Mouse (Mus musculus): ENCODE measurements at regions not wholly inside any gene's neighbourhood (a gene's known extent, or its start where the extent isn't known, plus 50 kb on each side); places are given as distances from the start of the nearest gene placed in this dataset.

- no peak for DNase-seq (ENCODE audit: low spot score)
Observed at GRCm38 (mm10) chr6:99895558-99895957, 169.4 kb upstream of the Prok2 start.

- DNase-seq (ENCODE audit: low spot score) = no peak
Observed at GRCm38 (mm10) chr6:99893936-99894335, 167.7 kb upstream of the Prok2 start.

- no peak for DNase-seq (ENCODE audit: low spot score)
Observed at GRCm38 (mm10) chr6:99892204-99892603, 166.0 kb upstream of the Prok2 start.

- DNase-seq (ENCODE audit: low spot score) = no peak
Observed at GRCm38 (mm10) chr6:99891790-99892189, 165.6 kb upstream of the Prok2 start.

- DNase-seq (ENCODE audit: low spot score) = no peak
Observed at GRCm38 (mm10) chr6:99890805-99891204, 164.6 kb upstream of the Prok2 start.

GRCm38 (mm10) chr6:99889055-99889454, 162.9 kb upstream of the Prok2 start:
- no peak for DNase-seq (ENCODE audit: low spot score)

- no peak for DNase-seq (ENCODE audit: low spot score)
Observed at GRCm38 (mm10) chr6:99887904-99888303, 161.7 kb upstream of the Prok2 start.

DNA sequence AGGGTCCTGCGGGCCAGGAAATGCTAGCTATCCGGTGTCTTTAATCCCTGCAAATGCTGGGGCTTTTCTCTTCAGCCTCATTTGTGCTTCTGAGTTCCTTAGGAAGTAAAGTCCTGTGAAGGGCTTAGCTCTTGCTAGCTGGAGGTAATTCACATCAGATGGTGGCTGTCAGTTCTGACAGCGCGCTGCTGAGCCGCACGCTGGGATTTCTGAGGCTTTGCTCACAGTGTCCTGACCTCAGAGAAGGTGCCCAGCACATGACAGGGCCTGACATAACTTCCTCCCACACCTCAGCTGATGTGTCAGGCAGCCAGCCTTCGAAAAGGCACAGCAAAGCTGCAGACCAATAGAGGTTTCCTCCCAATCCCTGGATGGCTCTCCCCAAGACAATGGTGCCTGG, 158.6 kb upstream of the Prok2 start:
- DNase-seq (ENCODE audit: low spot score) = no peak

DNA sequence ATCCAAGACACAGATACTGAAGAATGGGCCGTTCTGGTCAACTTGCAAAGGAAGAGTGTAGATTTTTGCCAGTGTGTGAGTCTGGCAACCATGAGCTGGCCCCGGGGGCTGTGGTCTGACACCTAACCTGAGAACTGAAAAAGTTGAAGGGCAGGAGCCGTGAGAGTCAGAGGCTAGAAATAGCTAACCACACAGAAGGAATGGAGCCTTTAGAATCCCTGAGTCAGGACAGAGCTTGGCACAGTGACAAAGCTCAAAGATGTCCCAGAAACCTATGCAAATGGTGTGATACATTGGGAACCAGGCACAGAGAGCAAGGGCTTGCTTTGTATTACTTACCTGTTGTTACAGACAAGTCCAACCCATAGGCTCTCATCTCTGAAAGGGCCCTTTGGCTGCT, 157.9 kb upstream of the Prok2 start:
- no peak for DNase-seq (ENCODE audit: low spot score)

- DNase-seq (ENCODE audit: low spot score) = no peak
Observed at GRCm38 (mm10) chr6:99881606-99882005, 155.4 kb upstream of the Prok2 start.

DNA sequence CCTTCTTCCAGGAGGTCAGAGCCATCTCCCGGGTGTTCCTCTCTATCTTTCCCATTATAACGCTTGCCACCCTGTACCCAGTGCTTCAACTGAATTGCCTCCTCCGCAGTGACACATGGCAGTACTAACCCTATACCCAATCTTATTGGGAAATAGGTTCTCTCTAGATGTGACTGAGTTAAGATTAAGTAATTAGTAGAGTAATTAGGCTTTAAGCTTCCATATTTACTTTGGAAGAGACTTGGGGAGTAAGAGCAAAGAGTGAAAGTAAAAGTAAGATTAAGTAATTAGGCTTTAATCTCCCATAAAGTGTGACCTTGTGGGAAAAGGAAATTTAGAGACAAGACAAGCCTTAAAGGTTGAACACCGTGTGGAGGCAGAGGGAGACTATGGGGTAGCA, 148.7 kb upstream of the Prok2 start:
- no peak for DNase-seq (ENCODE audit: low spot score)

- DNase-seq (ENCODE audit: low spot score) = no peak
Observed at GRCm38 (mm10) chr6:99874029-99874428, 147.8 kb upstream of the Prok2 start.

DNA sequence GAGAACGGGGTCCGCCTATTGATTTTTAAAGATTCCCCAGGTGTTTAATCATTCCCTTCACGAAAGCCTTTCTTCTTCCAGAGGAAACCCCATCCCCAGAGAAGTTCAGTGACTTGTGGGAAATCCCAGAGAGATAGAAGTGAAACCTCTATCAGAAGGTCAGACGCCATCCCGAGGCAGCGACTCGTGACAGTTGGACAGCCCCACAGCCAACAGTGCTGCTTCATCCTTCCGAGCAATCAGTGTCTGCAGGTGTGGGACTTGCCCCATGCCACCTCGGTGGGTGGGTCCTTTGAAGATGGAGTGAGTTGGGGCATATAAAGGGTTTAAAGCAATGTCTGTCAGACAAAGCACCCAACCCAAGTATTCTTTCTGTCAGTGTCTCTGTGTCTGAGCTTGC, 139.9 kb upstream of the Prok2 start:
- DNase-seq (ENCODE audit: low spot score) = no peak

DNA sequence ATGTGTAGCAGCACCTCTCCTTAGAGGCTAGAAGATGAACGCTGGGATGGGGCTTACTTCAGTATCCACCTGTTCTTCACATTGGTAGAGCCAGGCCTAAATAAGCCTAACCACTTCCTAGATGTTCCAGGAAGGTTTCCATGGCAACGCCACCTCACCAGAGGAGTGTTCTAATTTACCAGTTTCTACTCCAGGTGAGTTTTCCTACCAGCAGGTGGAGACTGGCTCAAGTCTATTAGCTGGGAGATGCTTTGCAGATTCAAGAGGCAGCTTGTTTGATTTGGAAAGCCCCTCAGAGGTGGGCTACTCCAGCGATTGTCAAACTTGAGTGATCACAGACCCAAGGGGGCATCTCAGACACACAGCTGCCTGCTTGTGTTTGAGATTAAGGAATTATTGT, 138.8 kb upstream of the Prok2 start:
- DNase-seq (ENCODE audit: low spot score) = no peak

GRCm38 (mm10) chr6:99863418-99863817, 137.2 kb upstream of the Prok2 start:
- no peak for DNase-seq (ENCODE audit: low spot score)

- DNase-seq (ENCODE audit: low spot score) = no peak
Observed at GRCm38 (mm10) chr6:99857411-99857810, 131.2 kb upstream of the Prok2 start.

DNA sequence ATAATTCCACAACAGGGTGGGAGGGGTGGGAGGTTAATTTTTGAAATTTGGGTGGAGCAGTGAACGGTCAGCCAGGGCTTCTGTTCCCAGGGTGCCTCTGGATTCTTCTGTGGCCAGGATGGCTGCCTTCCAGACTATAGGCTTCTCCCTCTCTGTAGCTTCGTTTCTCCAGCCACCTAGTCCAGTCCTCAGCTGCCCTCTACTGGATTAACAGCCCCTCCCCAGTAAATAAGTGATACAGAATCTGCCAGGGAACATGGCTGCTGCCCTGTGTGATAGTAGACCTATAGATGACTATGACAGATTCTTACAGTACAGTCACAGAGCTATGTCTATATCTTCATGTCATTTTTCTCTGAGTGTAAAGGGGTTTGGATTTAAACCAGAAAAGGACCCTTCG, 127.5 kb upstream of the Prok2 start:
- no peak for DNase-seq (ENCODE audit: low spot score)

GRCm38 (mm10) chr6:99850706-99851105, 124.5 kb upstream of the Prok2 start:
- no peak for DNase-seq (ENCODE audit: low spot score)

- DNase-seq (ENCODE audit: low spot score) = no peak
Observed at GRCm38 (mm10) chr6:99845508-99845846, 119.3 kb upstream of the Prok2 start.

GRCm38 (mm10) chr6:99844775-99845507, 118.7 kb upstream of the Prok2 start:
- DNase-seq (ENCODE audit: low spot score) = no peak

DNA sequence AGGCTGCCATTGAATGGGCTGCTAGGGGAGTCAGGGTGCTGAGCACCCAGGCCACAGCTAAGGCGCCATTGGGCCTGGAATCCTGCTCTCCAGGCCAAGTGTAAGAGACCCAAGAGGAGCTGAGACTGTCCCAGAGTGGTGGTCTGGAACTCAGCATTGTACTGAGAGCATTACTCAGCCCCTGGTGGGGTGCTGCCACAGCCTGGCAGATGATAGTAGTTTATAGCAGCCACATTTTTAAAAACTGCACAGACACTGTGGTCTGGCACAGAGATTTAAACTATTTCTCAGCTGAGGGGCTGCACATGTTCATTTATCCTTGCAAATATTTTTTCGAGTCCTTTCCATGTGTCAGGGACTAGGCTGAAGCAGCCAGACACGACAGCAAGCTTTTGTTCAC, 117.3 kb upstream of the Prok2 start:
- no peak for DNase-seq (ENCODE audit: low spot score)

DNA sequence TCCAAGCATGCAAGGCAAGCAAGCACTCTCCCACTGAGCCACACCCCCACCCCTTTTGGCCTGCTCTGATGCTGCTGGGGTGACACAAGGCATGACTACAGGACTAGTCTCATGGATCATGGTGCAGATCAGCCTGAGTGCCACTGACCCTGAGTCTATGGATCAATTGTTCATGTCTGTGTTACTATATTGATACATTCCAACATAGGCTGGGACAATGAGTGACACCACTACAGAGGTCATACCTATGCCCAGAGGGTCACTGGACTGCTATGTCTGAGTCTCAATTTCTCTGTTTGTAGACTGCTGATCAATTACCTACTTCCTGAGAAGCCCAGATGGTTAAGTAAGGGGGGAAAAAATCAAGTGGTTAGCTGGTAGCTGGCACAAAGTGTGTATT, 116.5 kb upstream of the Prok2 start:
- no peak for DNase-seq (ENCODE audit: low spot score)

- DNase-seq (ENCODE audit: low spot score) = no peak
Observed at GRCm38 (mm10) chr6:99840823-99841222, 114.6 kb upstream of the Prok2 start.

DNA sequence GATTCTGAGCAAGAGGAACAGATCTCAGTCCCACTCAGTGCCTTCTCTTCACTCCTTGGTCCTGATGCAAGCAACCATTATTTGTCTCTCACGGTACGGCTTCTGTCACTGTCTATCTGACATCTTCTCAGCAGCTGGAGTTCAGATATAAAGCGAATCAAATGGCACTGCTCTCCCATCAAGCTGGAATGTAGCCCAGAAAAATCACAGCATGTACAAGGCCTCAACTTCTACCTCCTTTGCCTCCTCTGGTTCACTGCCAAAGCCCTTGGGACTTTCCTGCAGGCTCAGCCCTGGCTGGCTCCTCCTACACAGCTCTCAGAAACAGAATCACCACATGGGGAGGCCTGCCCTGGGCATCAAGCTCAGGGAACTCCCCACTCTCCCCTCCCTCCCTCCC, 107.1 kb upstream of the Prok2 start:
- no peak for DNase-seq (ENCODE audit: low spot score)

DNA sequence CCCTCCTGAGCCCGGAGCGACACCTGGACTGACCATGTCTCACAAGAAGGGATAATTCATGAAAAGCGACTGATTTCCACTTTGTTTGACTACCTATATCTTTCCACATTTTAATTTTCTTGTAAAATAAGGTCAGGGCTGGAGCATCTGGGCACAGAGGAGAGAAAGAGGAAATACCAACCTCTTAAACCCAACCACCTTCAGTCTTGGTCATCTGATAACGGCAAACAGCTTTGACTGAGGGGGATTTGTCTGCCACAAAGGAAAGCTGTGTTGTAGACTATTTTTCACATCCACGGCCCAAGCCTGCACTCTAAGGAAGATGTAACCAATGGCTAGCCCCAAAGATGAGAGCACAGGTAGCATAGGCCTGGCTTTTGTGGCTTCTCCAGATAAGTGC, 101.4 kb upstream of the Prok2 start:
- DNase-seq (ENCODE audit: low spot score) = no peak

Data from spleen, adult 12 weeks (tissue).